Mouse (Mus musculus) lung, postnatal 14 days (tissue): Measurements from ENCODE around the gene Mapkbp1.

Experiments
- DNase-seq: peaks from one replicate; pipeline ENCODE4 v3.0.0; 2021

Mapkbp1 gene

DNA sequence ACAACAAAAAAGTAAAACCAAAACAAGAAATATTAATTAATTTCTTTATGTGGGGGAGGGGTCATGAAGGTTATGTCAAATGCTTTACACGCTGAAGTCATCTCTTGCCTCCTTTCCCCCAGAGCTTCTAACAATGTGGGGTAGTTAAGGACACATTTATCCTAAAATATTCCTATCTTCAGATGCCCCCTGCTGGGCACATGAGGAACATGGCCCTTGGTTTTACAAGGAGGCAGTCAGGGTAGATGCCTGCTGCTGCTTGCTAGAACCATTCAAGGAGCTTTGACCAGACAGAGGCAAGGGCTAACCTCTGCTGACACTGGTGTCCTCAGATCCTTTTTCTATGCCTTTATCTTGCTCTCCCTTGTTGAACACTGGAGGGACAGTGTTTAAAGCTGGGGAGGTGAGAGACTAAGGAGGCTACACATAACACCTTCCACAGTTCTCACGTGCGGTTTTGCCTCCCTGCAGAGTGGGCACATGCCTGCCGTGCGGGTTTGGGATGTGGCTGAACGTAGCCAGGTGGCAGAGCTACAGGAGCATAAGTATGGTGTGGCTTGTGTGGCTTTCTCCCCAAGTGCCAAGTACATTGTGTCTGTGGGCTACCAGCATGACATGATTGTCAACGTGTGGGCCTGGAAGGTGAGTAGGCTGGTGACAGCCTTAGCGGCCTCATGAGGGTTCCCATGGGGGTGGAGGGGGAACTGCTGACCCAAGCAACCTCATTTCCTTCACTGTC, 39.1 kb downstream of the Mapkbp1 start:
- peak; percentile 75 for DNase-seq

DNA sequence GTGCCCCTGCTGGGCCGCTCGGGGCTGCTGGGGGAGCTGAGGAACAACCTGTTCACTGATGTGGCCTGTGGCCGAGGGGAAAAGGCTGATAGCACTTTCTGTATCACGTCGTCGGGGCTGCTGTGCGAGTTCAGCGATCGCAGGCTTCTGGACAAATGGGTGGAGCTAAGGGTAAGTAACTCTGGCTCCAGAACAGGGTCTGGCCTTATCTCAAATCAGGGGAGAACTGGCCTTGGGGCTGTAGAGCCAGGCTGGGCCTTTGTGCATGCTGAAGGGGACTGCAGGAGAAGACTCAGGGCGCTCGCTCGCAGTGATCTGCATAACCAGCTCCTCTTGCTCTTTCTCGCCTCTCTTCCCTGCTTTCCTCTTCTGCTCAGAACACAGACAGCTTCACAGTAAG, 40.4 kb downstream of the Mapkbp1 start:
- DNase-seq, result no peak

- no peak for DNase-seq
Observed at GRCm38 (mm10) chr2:120013831-120014486, 41.5 kb downstream of the Mapkbp1 start.

DNA sequence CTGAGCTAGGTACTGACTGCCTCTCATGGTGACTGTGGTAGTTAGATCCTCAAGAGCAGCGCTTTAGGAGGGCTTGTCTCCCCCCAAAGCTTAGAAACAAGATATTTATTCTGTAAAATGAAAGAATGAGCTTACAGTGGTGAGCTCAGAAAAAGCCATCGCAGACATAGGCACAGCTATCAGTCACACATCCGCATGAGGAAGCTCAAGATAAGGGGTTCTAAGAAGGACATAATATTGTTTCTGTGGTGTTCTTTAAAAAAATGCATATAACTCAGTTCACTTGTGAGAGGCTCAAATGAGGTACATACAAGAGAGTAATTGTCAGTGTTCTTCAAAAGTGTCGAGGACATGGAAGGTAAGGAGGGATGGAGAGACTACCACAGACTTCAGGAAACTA, 43.4 kb downstream of the Mapkbp1 start:
- no peak for DNase-seq

GRCm38 (mm10) chr2:120017599-120017998, 45.1 kb downstream of the Mapkbp1 start:
- DNase-seq, result no peak

DNA sequence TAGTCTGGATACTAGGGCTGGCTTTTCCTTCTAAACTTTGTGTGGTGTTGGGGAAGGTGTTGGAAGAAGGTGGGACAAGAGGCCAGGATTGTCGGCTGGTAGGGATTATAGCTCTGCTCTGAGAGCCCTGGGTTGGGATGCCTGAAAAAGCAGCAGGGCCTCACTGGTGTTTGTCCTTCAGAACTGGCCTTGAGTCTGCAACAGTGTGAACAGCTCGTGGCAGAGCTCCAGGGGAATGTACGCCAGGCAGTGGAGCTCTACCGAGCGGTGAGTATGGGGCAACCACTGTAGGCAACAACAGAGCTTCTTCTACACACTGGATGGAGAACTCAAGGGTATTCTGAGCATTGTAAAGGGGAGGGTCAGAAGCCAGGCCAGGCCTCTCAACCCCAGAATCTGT, 51.8 kb downstream of the Mapkbp1 start:
- no peak for DNase-seq

DNA sequence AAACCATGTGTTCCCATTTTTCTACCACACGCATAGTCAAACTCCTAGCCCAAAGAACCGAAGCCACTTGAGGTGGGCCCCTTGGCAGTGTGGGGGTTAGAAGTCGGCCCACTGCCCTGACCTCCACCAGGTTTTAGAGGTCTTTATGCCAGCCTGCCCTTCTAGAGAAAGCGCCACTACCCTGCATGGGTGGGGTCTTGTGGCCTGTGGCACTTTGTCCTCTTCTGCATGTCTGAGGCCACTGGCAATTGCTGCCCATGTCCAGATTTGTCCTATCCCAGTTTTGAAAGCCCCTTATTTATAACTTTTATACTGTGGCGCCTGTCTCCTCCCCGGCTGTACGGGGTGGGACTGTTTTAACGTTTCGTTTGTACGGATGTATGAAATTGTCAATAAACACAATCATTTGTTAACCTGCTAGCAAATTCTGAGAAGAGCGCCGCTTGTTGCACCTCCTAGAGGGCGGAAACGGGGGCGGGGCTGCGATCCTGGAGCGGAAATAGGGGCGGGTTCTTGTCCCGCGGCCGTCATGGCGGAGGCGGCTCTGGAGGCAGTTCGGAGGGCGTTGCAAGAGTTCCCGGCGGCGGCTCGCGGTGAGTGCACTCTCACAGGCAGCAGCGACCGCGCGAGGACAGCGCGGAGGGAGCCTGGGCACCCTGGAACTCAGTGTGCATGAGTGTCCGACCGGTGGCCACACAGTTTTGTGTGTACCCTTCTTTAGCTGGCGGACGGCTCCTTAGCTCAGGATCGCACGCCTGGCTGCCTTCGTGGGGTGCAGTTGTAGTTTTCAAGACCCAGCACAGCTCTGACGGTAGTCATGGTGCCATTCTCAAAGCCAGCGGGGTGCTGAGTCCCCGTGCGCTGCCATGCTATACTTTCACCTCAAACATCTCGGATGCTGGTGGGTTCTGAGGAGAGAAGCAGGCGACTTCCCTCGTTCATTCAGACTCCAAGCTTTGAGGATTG, 54.8 kb downstream of the Mapkbp1 start, which contains the start of the genes Jmjd7 and Gm28042:
TSS of gene Jmjd7 (plus strand) at position 500 of the 966 bp plus-strand sequence.
TSS of gene Gm28042 (plus strand) at position 510 of the 966 bp plus-strand sequence.
- DNase-seq, result peak; percentile 96

DNA sequence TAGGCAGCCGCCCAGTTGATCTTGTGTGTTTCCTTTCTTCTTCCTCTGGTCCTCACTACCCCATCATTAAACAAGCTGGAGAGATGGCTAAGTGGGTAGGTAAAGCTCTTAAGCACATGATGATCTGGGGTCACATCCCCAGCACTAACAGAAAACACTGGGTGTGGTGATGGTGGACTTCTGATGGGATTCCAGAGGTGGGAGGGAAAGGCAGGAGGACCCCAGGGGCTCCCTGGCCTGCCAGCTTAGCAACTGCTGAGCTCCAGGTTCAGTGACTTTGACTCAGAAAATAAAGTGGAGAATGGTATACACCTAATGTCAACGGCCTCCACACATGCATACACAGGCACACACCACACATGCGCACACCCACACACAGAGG, 55.4 kb downstream of the Mapkbp1 start:
- DNase-seq, result no peak

- no peak for DNase-seq
Observed at GRCm38 (mm10) chr2:120030380-120030779, 57.9 kb downstream of the Mapkbp1 start.

- DNase-seq, result no peak
Observed at GRCm38 (mm10) chr2:120032726-120033467, 60.4 kb downstream of the Mapkbp1 start, which contains the start of gene Pla2g4b. Gene Pla2g4b (plus strand): TSS chr2:120033417.

DNA sequence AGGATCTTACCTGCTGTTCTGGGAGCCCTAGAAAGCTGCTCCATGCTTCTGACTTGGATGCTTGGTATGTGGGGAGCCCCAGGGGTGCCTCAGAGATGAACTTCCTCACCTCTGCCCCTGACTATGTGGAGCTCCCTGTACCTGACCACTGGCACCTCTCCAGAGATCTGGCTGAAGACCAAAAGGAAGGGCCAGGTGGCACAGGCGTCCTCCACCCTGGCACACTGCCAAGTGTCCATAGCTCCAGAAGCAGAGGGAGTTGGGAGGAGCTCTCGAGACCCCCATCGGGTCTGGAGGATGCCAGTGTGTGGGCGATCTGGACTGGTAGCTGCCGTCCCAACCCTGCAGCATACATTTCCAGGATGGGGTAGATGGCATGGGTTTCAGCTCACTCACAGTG, 61.2 kb downstream of the Mapkbp1 start:
- DNase-seq, result peak; percentile 23

DNA sequence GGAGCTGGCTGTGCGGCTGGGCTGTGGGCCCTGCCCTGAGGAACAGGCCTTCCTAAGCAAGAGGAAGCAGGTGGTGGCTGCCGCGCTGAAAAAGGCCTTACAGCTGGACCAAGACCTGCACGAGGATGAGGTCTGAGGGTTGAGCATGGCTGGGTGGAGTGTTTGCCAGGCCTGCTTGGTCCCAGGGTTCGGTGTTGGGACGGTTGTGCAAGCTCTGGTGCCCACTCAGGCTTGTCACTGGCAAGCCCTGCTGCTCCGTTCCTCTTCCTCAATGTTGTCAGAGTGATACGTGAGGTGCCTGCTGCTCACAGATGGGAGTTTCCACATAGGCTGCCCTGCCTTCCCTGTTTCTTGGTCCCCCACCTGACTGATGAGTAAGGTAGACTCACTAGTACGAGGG, 65.2 kb downstream of the Mapkbp1 start:
- DNase-seq, result no peak

- DNase-seq, result no peak
Observed at GRCm38 (mm10) chr2:120040991-120041390, 68.5 kb downstream of the Mapkbp1 start.

- DNase-seq, result peak; percentile 22
Observed at GRCm38 (mm10) chr2:120044101-120044603, 71.7 kb downstream of the Mapkbp1 start.

DNA sequence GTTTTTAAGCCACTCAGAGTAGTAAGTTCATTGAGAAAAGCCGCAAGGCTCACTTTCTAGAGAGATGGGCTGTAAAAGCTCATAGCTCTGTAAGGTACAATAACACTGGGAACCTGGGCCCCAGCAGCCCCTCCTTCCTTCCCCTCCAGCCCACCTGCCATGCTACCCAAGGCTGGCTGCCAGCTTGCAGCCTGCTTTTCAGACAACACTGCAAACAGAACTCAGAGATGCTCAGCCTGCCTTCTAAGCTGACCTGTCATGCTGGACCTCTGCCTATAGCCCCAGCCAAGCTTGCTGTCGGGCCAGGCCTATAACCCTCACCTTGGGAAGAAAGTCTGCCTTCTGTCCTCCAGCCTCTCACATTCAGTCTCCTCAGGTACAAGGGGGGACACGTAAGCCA, 72.2 kb downstream of the Mapkbp1 start:
- DNase-seq, result no peak

- DNase-seq, result no peak
Observed at GRCm38 (mm10) chr2:120046486-120047310, 74.2 kb downstream of the Mapkbp1 start.

DNA sequence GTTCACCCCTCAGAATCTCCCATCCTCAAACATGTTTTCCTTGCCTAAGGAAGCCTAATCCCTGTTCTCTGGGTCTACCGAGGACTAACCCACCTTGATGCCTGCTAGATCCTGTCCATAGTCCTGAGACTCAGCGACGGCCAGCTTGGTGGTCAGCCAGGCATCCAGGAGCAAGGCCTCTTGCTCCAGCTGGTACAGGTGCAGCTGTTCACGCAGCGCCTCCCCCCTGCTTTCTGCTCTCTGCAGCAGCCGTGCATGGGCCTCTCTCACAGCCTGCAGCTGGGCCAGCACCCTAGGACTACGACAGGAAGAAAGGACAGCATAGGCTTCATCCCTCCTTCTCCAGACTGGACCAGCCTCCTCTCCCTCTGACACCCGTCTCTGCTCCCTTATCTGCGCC, 75.7 kb downstream of the Mapkbp1 start:
- DNase-seq, result no peak

GRCm38 (mm10) chr2:120049632-120050274, 77.3 kb downstream of the Mapkbp1 start:
- DNase-seq, result peak; percentile 77

GRCm38 (mm10) chr2:120051405-120051804, 78.9 kb downstream of the Mapkbp1 start:
- DNase-seq, result no peak

DNA sequence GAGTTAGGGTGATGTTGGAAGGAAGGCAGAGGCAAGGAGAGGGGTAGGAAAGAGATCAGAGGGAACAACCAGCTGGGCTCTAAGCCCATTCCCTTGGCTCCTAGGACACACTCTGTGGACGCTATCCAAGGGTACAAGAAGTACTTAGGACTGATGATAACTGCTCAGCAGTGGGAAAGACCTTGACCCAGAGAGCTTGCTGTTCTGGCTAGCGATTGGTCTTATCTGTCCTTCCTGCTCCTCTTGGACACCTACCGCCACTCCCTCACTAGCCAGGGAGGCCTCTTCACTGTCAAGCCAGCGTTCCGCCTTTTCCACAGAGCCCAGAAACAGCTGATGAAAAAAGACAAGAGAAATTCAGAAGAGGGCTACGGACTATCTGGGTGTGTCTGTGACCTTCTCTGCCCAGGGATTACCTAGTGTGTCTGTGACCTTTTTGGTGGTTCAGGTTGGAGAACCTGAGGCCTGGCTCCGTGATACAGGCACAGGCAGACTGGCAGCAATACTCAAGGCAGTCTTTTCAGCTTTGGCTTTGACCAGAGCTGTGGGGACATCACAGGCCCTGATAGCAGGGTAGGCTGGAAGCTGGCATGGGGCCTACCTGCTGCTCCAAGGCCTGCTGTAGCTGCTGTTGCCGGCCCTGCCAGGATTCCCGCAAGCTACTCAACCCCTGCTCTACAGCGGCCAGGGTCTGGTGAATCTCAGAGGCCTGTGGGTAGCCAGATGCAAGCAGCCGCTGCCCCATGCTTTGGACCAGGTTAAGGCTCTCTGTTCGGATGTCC, 82.5 kb downstream of the Mapkbp1 start:
- no peak for DNase-seq
